Mouse (Mus musculus) ZHBTc4 (cell line): ENCODE measurements around the gene Sez6l2.

Experiments
- DNase-seq: peaks from one replicate; pipeline ENCODE4 v3.0.0-alpha.2; 2011; ENCODE audit warnings: low read depth, low spot score

Gene Sez6l2

GRCm38 (mm10) chr7:127007313-127008024 is 57.1 kb downstream of the Sez6l2 start:
- DNase-seq: no peak

- DNase-seq: peak; percentile 51
These were observed 58.1 kb downstream of the Sez6l2 start for GRCm38 (mm10) chr7:127008239-127009019.

GRCm38 (mm10) chr7:127009307-127010085 is 59.1 kb downstream of the Sez6l2 start:
- DNase-seq: no peak

- DNase-seq: no peak
These were observed 60.7 kb downstream of the Sez6l2 start for GRCm38 (mm10) chr7:127011051-127011450.

GRCm38 (mm10) chr7:127011717-127012116 is 61.4 kb downstream of the Sez6l2 start:
- DNase-seq: peak; percentile 46

GRCm38 (mm10) chr7:127012374-127012773 is 62.0 kb downstream of the Sez6l2 start:
- DNase-seq: no peak

GRCm38 (mm10) chr7:127012845-127013244 is 62.5 kb downstream of the Sez6l2 start:
- no peak for DNase-seq

GRCm38 (mm10) chr7:127013385-127013784 is 63.0 kb downstream of the Sez6l2 start:
- DNase-seq: no peak

- peak; percentile 75 for DNase-seq
These were observed 64.0 kb downstream of the Sez6l2 start, which contains the start of gene Mvp for GRCm38 (mm10) chr7:127014320-127014719. Gene Mvp (minus strand): TSS chr7:127014621.

- no peak for DNase-seq
These were observed 64.6 kb downstream of the Sez6l2 start for GRCm38 (mm10) chr7:127014993-127015392.

- DNase-seq: peak; percentile 93
These were observed 65.7 kb downstream of the Sez6l2 start for GRCm38 (mm10) chr7:127016081-127016480.

- no peak for DNase-seq
These were observed 65.9 kb downstream of the Sez6l2 start, which contains the start of gene Pagr1b for GRCm38 (mm10) chr7:127016481-127016485. Gene Pagr1b (minus strand): TSS chr7:127016484.

GRCm38 (mm10) chr7:127016486-127016938 is 66.1 kb downstream of the Sez6l2 start:
- peak; percentile 52 for DNase-seq

GRCm38 (mm10) chr7:127016971-127017949 is 66.9 kb downstream of the Sez6l2 start, which contains the start of gene Pagr1a:
Gene Pagr1a (minus strand): TSS chr7:127017352.
- peak; percentile 100 for DNase-seq

- no peak for DNase-seq
These were observed 67.6 kb downstream of the Sez6l2 start for GRCm38 (mm10) chr7:127017950-127018345.

GRCm38 (mm10) chr7:127018416-127019305 is 68.3 kb downstream of the Sez6l2 start:
- DNase-seq: no peak

- no peak for DNase-seq
These were observed 69.1 kb downstream of the Sez6l2 start for GRCm38 (mm10) chr7:127019306-127019960.

- no peak for DNase-seq
These were observed 69.7 kb downstream of the Sez6l2 start for GRCm38 (mm10) chr7:127020031-127020430.
